Mouse (Mus musculus) liver, postnatal 0 days (tissue): ENCODE measurements around the gene Ppp1r14b.

Source experiments
- CTCF ChIP-seq: sonication (generic); IDR thresholded peaks from 2 replicates; pipeline ENCODE4 v1.5.1; 2016; ENCODE audit warnings: antibody characterized with exemption, low read depth
- EP300 ChIP-seq: IDR thresholded peaks from 2 replicates; pipeline ENCODE4 v1.6.1; 2016; ENCODE audit warnings: antibody characterized with exemption, low read depth, mild to moderate bottlenecking

DNA sequence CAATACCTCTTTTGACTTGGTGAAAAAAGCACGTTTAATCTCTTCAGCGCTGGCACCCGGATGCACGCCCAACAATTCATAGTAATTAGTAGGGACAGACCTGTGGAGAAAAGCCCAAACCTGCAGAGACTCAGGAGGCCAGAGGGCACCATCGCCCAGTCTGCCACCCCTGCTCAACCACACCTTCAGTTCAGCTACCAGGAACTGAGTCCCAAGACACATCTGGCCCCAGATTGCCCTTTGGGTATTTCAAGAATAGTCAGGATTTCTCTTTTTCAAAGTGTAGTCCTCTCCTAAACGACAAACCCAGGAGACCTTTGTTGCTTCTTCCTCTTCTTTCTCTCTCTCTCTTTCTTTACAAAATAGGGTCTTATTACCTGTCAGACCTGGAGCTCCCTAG is 15.9 kb downstream of the Ppp1r14b start:
- TF ChIP-seq CTCF (no peak), EP300 (no peak)
